Mouse (Mus musculus) stomach, embryonic 14.5 days (tissue): Measurements from ENCODE around the gene Castor1. TPM values are rescaled to one million over a fixed set of nuclear protein-coding genes. Genes with fewer than 3 reads are reported as not detected.
A peak's percentile ranks its signal among the peaks of the same experiment; 100 is the strongest.

Experiments
- ATAC-seq: fragments of 200-750 bp; cut with Nextera tagmentation; 2 replicates; pipeline ENCODE4 v1.8.0; 2017; ENCODE audit warnings: low read depth, moderate TSS enrichment; ENCODE audit not compliant: insufficient number of reproducible peaks, insufficient read depth, low FRiP score
- H3K27ac ChIP-seq: fragments of 300-500 bp; sonication (generic); 2 replicates; pipeline ENCODE4 v1.5.1; 2014; ENCODE audit warnings: mild to moderate bottlenecking, low read length, moderate library complexity, mixed read lengths
- H3K27me3 ChIP-seq: fragments of 300-500 bp; sonication (generic); 2 replicates; pipeline ENCODE4 v1.6.1; 2014; ENCODE audit warnings: low read length, control low read depth, mixed read lengths; ENCODE audit not compliant: control insufficient read depth, insufficient read depth
- H3K36me3 ChIP-seq: fragments of 300-500 bp; sonication (generic); 2 replicates; pipeline ENCODE4 v1.6.1; 2014; ENCODE audit warnings: mild to moderate bottlenecking, control low read depth, low read length, moderate library complexity, mixed read lengths; ENCODE audit not compliant: control insufficient read depth, insufficient read depth
- H3K4me1 ChIP-seq: fragments of 300-500 bp; sonication (generic); 2 replicates; pipeline ENCODE4 v1.6.1; 2014; ENCODE audit warnings: low read length, control low read depth, mixed read lengths; ENCODE audit not compliant: control insufficient read depth, insufficient read depth
- H3K4me2 ChIP-seq: fragments of 300-500 bp; sonication (generic); replicated peaks from 2 replicates; pipeline ENCODE4 v1.6.1; 2014; ENCODE audit warnings: low read depth, low read length, control low read depth
- H3K4me3 ChIP-seq: fragments of 300-500 bp; sonication (generic); 2 replicates; pipeline ENCODE4 v1.5.1; 2014; ENCODE audit warnings: low read depth, low read length, control low read depth
- H3K9ac ChIP-seq: fragments of 300-500 bp; sonication (generic); replicated peaks from 2 replicates; pipeline ENCODE4 v1.6.1; 2014; ENCODE audit warnings: low read depth, mild to moderate bottlenecking, control low read depth, low read length, moderate library complexity, mixed read lengths
- H3K9me3 ChIP-seq: fragments of 300-500 bp; sonication (generic); 2 replicates; pipeline ENCODE4 v1.6.1; 2016; ENCODE audit warnings: low read depth, low read length, control low read depth; ENCODE audit not compliant: control insufficient read depth
- WGBS: fragments of 180-500 bp; shearing (Covaris S2); extraction: QIAGEN DNeasy Blood & Tissue Kit; methylation state at CpG from one replicate; pipeline ENCODE4 v1.1.7; 2014; 5-methylcytosine and 5-hydroxymethylcytosine counted together
- polyA plus RNA-seq: library from polyadenylated mRNA; unstranded; fragments of >200 nt; fragmentation: Nextera tagmentation; extraction: Ambion mirVana; gene quantifications from 2 replicates; pipeline ENCODE4 v1.2.1, GENCODE M21; 2014

The Castor1 gene
- polyA plus RNA-seq, 1 experiment from 2014 or later: 3.3 TPM

GRCm38 (mm10) chr11:4210786-4211185 is 7.2 kb upstream of the Castor1 start:
- 29% methylated on average over 1 of the region's 1 CpGs for WGBS
- Histone ChIP-seq H3K4me3 (no peak overlapping the region), H3K27ac (no peak overlapping the region), H3K9me3 (no peaks in the 10 kb centered on the region), H3K4me1 (no peaks in the 10 kb centered on the region), H3K9ac (no peak overlapping the region), H3K36me3 (peaks cover 33% of the 10 kb centered on the region), H3K27me3 (no peaks in the 10 kb centered on the region), H3K4me2 (no peak overlapping the region)
- ATAC-seq: no peak

- ATAC-seq: no peak
- H3K27me3 ChIP-seq: no peaks in the 10 kb centered on the region
- H3K9me3 ChIP-seq: no peaks in the 10 kb centered on the region
- H3K4me3 ChIP-seq: no peak overlapping the region
- no peak overlapping the region for H3K4me2 ChIP-seq
- no peak overlapping the region for H3K9ac ChIP-seq
- 92% methylated on average over 10 of the region's 10 CpGs for whole genome bisulfite sequencing
- no peak overlapping the region for H3K27ac ChIP-seq
- no peaks in the 10 kb centered on the region for H3K4me1 ChIP-seq
- H3K36me3 ChIP-seq: peaks cover 33% of the 10 kb centered on the region
Observed at GRCm38 (mm10) chr11:4213107-4213506, 4.9 kb upstream of the Castor1 start.

- no peaks in the 10 kb centered on the region for H3K9me3 ChIP-seq
- no peaks in the 10 kb centered on the region for H3K27me3 ChIP-seq
- no peak overlapping the region for H3K4me2 ChIP-seq
- WGBS: 95% methylated on average over 14 of the region's 14 CpGs
- H3K4me1 ChIP-seq: peaks cover 9% of the 10 kb centered on the region; the same call in 1 of the 2 replicates
- H3K4me3 ChIP-seq: no peak overlapping the region
- H3K9ac ChIP-seq: no peak overlapping the region
- no peak overlapping the region for H3K27ac ChIP-seq
- no peak for ATAC-seq
- peaks cover 29% of the 10 kb centered on the region for H3K36me3 ChIP-seq
Observed at GRCm38 (mm10) chr11:4214572-4214971, 3.5 kb upstream of the Castor1 start.

- Histone ChIP-seq H3K27ac (no peak overlapping the region), H3K9ac (no peak overlapping the region), H3K36me3 (peaks cover 29% of the 10 kb centered on the region), H3K4me2 (no peak overlapping the region), H3K4me3 (no peak overlapping the region), H3K27me3 (no peaks in the 10 kb centered on the region), H3K4me1 (peaks cover 9% of the 10 kb centered on the region; the same call in 1 of the 2 replicates), H3K9me3 (no peaks in the 10 kb centered on the region)
- ATAC-seq: no peak
- 71% methylated on average over 10 of the region's 10 CpGs for WGBS
Observed at GRCm38 (mm10) chr11:4215061-4215460, 3.0 kb upstream of the Castor1 start.

- no peak overlapping the region for H3K4me3 ChIP-seq
- peaks cover 9% of the 10 kb centered on the region; the same call in 1 of the 2 replicates for H3K4me1 ChIP-seq
- H3K9ac ChIP-seq: no peak overlapping the region
- no peaks in the 10 kb centered on the region for H3K9me3 ChIP-seq
- no peak overlapping the region for H3K4me2 ChIP-seq
- peak overlapping the region; percentile 1; the same call in 1 of the 2 replicates for H3K27ac ChIP-seq
- H3K36me3 ChIP-seq: peaks cover 19% of the 10 kb centered on the region
- WGBS: 77% methylated on average over 9 of the region's 9 CpGs
- no peaks in the 10 kb centered on the region for H3K27me3 ChIP-seq
- no peak for ATAC-seq
Observed at GRCm38 (mm10) chr11:4216248-4217000, 1.6 kb upstream of the Castor1 start.

- Histone ChIP-seq H3K4me3 (peak overlapping the region; percentile 39), H3K36me3 (peaks cover 10% of the 10 kb centered on the region), H3K4me1 (peaks cover 9% of the 10 kb centered on the region; the same call in 1 of the 2 replicates), H3K9me3 (no peaks in the 10 kb centered on the region), H3K27me3 (no peaks in the 10 kb centered on the region), H3K4me2 (peak overlapping the region; percentile 91), H3K9ac (peak overlapping the region; percentile 42; the same call in 1 of the 2 replicates), H3K27ac (no peak overlapping the region)
- no peak for ATAC-seq
- 11% methylated on average over 6 of the region's 6 CpGs for WGBS
Observed at GRCm38 (mm10) chr11:4218637-4219036, 612 bp downstream of the Castor1 start.

GRCm38 (mm10) chr11:4219317-4219751 is 1.3 kb downstream of the Castor1 start:
- no peak for ATAC-seq
- H3K4me1 ChIP-seq: peaks cover 9% of the 10 kb centered on the region; the same call in 1 of the 2 replicates
- H3K4me2 ChIP-seq: no peak overlapping the region
- no peak overlapping the region for H3K4me3 ChIP-seq
- H3K9ac ChIP-seq: no peak overlapping the region
- H3K27me3 ChIP-seq: no peaks in the 10 kb centered on the region
- H3K9me3 ChIP-seq: no peaks in the 10 kb centered on the region
- 10% methylated on average over 2 of the region's 2 CpGs for WGBS
- peaks cover 8% of the 10 kb centered on the region for H3K36me3 ChIP-seq
- no peak overlapping the region for H3K27ac ChIP-seq

- H3K4me1 ChIP-seq: peaks cover 9% of the 10 kb centered on the region; the same call in 1 of the 2 replicates
- peaks cover 3% of the 10 kb centered on the region for H3K36me3 ChIP-seq
- WGBS: 57% methylated on average over 9 of the region's 9 CpGs
- H3K27me3 ChIP-seq: no peaks in the 10 kb centered on the region
- no peaks in the 10 kb centered on the region for H3K9me3 ChIP-seq
- H3K4me2 ChIP-seq: no peak overlapping the region
- H3K4me3 ChIP-seq: no peak overlapping the region
- H3K27ac ChIP-seq: no peak overlapping the region
- no peak for ATAC-seq
- no peak overlapping the region for H3K9ac ChIP-seq
Observed at GRCm38 (mm10) chr11:4219908-4220307, 1.9 kb downstream of the Castor1 start.
